Mouse (Mus musculus): ENCODE results near the gene Cyp2a5. TPM values are rescaled to one million over a fixed set of nuclear protein-coding genes. Genes with fewer than 3 reads are reported as not detected.

Gene Cyp2a5
- not detected in 4 replicates for total RNA-seq (2023; ENCODE audit: inconsistent age)

GRCm38 (mm10) chr7:26835059-26835458 lies at the start of gene Cyp2a5:
Gene Cyp2a5 (plus strand): TSS chr7:26835305.

GRCm38 (mm10) chr7:26808592-26808991 lies 26.5 kb upstream of the Cyp2a5 start, which contains the start of gene Cyp2g1:
Gene Cyp2g1 (plus strand): TSS chr7:26808892.

Other genes with a start within 250 kb of the Cyp2a5 start
- gene Vmn1r185, start 216.8 kb upstream of the Cyp2a5 start, total RNA-seq (2023; ENCODE audit: inconsistent age), result not detected in 4 replicates
- not detected in 4 replicates for gene Cyp2b23, start 148.9 kb upstream of the Cyp2a5 start, total RNA-seq (2023; ENCODE audit: inconsistent age)
- gene Cyp2b19, start 78.2 kb upstream of the Cyp2a5 start, total RNA-seq (2023; ENCODE audit: inconsistent age), result not detected in 4 replicates
- gene Cyp2g1, start 26.4 kb upstream of the Cyp2a5 start, total RNA-seq (2023; ENCODE audit: inconsistent age), result not detected in 4 replicates
- not detected in 4 replicates for gene Cyp2a22, start 104.1 kb downstream of the Cyp2a5 start, total RNA-seq (2023; ENCODE audit: inconsistent age)
- gene Cyp2a12, start 193.8 kb downstream of the Cyp2a5 start, total RNA-seq (2023; ENCODE audit: inconsistent age), result not detected in 4 replicates

All from B cell, adult (primary cell).